Mouse (Mus musculus) testis, adult 2 months (tissue): Measurements from ENCODE around the gene 4930564D02Rik.

ENCODE experiments used
- CTCF ChIP-seq: fragments of 200-500 bp; IDR thresholded peaks from 2 replicates; pipeline ENCODE4 v1.5.1; 2012; ENCODE audit warnings: low read depth, mild to moderate bottlenecking, inconsistent platforms, low read length, moderate library complexity; ENCODE audit not compliant: control insufficient read depth, insufficient read depth, insufficient replicate concordance
- POLR2A ChIP-seq: fragments of 200-500 bp; IDR thresholded peaks from 2 replicates; pipeline ENCODE4 v1.6.1; 2012; ENCODE audit warnings: low read depth, mild to moderate bottlenecking, inconsistent platforms, low read length, moderate library complexity; ENCODE audit not compliant: control insufficient read depth

DNA sequence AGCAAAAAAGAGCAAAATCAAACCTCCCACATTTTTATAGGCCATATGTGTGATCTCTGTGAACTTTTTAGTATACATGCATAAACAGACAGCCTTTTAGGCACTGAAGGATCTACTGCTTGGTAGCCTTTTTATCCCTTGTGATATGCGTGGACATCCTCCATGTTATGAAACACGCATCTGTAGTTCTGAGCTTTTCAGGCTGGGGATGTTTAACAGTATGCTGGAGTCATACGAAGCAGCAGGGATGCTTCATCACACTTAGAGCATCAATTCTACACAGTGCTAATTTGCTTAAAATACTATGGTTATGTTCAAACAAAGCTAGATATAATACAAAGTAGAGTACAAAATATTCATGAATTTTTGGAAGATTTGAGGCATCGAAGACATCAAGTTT, 39.2 kb downstream of the 4930564D02Rik start:
- TF ChIP-seq CTCF = no peak
- no peak for TF ChIP-seq POLR2A
